Mouse (Mus musculus) embryonic fibroblast, embryonic 13.5 days (primary cell): ENCODE measurements at regions not wholly inside any gene's neighbourhood (a gene's known extent, or its start where the extent isn't known, plus 50 kb on each side); places are given as distances from the start of the nearest gene placed in this dataset.

ENCODE experiments used
- H3K27ac ChIP-seq: 2 replicates; pipeline ENCODE4 v1.5.1; 2012; ENCODE audit warnings: low read length, control low read depth, inconsistent platforms; ENCODE audit not compliant: insufficient read depth
- H3K4me1 ChIP-seq: 2 replicates; pipeline ENCODE4 v1.6.1; 2011; ENCODE audit warnings: low read length; ENCODE audit not compliant: control insufficient read depth, insufficient read depth
- H3K4me3 ChIP-seq: 2 replicates; pipeline ENCODE4 v1.5.1; 2011; ENCODE audit warnings: mild to moderate bottlenecking, control low read depth, low read length; ENCODE audit not compliant: insufficient read depth
- CTCF ChIP-seq: IDR thresholded peaks from 2 replicates; pipeline ENCODE4 v1.5.1; 2011; ENCODE audit warnings: mild to moderate bottlenecking, control low read depth, low read length, moderate library complexity, borderline replicate concordance; ENCODE audit not compliant: insufficient read depth
- POLR2A ChIP-seq: IDR thresholded peaks from 2 replicates; pipeline ENCODE4 v1.6.1; 2011; ENCODE audit warnings: low read depth, mild to moderate bottlenecking, control low read depth, low read length, moderate library complexity

DNA sequence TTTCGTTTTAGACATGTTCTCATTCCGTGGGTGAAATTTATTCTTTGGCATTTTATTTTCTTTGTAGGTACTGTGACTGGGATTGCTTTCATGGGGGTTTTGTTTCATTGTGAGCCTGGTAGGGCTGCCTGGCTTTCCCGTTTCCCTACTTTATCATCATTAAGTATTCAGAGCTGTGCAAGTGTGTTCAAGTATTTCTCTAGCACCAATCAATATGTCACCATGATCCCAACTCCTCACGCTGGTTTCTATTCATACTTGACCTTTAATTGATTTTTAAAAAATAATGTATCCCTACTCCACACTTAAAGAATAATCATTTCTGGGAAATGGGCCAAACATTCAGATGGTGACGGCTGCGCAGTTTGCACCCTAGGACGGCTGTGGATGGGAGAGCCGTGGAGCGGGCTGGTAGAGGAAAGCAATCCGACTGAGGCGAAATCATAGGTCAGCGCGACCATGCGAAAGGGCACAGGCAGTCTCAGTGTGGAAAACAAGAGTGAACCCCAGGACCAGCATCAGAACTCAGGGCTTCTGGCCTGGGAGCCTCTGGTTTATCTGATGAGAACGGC is 207.4 kb downstream of the Mex3b start:
- Histone ChIP-seq H3K4me3 (no peak overlapping the region), H3K27ac (no peak overlapping the region), H3K4me1 (no peaks in the 10 kb centered on the region)
- TF ChIP-seq CTCF (no peak), POLR2A (no peak)

DNA sequence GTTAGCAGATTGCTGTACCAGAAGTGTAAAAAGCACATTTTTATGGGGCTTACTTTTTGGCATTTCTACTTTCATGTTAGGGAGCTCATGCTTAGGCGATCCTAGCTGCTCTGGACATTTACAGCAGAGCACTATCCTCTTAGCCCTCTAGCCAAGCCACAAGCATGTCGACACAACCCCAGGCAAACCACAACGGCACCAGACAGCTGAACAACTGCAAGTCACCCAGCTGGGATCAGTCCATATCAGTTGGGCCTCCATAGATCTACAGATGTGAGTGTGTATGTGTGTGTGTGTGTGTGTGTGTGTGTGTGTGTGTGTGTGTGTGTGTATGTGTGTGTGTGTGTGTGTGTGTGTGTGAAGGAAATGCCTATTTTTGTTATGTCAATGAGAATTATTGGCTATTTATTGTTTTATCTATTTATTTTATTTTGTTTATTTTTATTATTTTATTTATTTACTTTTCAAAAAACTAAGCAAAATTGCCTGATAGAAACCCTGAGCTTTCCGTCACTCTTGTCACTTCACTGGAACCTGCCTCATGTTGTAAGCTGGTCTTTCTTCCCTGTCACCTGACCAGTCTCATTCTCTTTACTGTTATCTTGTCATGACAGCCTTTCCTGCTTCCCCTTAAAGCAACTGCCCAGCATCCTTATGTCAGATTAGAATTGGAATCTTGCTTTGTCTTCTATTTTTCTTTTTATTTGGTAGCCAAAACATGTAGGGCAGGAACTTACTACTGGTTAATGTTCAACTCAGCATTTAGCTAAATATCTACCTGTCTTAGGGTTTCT is 208.2 kb downstream of the Mex3b start:
- TF ChIP-seq POLR2A: no peak
- TF ChIP-seq CTCF: no peak
- Histone ChIP-seq H3K4me1 (no peaks in the 10 kb centered on the region), H3K4me3 (no peak overlapping the region), H3K27ac (no peak overlapping the region)

DNA sequence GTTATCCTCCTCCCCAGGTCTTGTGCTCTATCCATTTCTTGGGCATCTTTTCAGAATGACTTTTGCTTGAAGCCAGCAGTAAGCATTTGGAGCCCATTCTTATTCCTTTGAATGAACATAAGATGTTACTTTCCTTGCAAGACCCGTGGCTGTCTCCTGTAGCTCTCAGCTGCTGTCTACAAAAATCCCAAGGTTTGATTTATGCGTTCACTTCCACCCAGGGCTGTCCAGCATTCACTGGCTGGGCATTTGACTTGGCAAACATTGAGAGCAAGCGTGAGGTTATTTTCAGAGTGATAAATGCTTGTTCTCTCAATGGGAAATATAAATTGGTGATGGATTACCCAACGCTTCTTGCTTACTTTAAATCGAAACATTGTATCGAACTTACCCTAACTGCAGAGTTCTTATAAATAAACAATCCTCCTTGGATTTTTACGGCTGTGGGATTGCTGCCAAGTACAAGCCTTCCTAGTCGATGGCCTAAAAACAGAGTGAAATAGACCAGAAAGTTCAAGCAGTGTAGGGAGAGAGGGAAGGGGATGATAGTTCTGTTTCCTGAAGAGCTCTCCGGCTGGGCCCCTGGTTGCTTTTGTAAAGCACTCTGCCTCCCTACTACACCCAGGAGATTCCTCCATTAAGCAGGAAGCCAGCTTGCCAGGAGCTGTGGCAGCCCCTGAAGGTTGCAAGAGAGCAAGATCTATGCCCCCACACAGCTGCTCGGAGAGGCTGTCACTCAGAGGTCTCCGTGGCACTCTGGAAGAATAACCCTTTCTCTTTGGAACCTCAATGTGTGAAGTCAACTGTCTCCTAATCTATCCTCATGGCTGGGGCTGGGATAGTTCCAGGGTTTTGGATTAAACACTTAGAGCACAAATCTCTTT is 210.1 kb downstream of the Mex3b start:
- H3K4me1 ChIP-seq: no peaks in the 10 kb centered on the region
- H3K27ac ChIP-seq: no peak overlapping the region
- H3K4me3 ChIP-seq: no peak overlapping the region
- TF ChIP-seq CTCF (no peak), POLR2A (no peak)

DNA sequence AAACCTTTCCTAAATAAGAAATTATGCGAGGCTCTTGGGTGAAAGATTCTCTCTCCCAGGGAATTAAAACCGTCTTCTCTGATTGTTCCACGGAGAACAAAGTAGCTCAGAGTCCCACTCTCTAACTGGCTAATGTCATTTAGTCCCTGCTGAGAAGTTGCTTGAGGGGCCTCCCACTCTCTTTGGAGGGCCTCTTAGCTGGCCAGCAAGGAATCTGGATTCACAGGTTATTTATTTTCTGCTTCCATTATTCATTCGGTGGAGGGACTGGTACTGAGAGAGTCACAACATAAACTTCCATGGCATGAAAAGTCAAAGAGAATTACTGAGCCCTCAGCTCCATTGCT is 210.8 kb downstream of the Mex3b start:
- no peak overlapping the region for H3K27ac ChIP-seq
- no peak overlapping the region for H3K4me3 ChIP-seq
- no peak for TF ChIP-seq POLR2A
- no peak for TF ChIP-seq CTCF
- H3K4me1 ChIP-seq: no peaks in the 10 kb centered on the region

DNA sequence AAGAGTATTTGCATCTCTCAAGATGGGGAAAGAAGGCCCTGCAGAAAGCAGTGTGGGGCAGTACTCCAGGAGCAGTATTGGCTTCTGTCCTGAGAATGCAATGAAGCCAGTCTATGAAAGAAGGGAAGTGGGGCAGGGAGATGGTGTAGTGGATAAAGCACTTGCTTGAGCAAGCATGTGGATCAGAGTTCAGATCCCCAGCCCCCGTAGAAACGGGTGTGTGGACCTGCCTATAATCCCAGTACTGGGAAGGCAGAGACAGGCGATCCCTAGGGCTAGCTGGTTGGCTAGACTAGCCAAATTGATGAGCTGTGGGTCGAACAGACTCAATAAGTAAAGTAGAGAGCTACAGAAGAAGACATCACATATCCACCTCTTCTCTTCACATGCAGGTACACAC is 211.6 kb downstream of the Mex3b start:
- Histone ChIP-seq H3K4me1 (no peaks in the 10 kb centered on the region), H3K4me3 (no peak overlapping the region), H3K27ac (no peak overlapping the region)
- no peak for TF ChIP-seq CTCF
- TF ChIP-seq POLR2A: no peak

DNA sequence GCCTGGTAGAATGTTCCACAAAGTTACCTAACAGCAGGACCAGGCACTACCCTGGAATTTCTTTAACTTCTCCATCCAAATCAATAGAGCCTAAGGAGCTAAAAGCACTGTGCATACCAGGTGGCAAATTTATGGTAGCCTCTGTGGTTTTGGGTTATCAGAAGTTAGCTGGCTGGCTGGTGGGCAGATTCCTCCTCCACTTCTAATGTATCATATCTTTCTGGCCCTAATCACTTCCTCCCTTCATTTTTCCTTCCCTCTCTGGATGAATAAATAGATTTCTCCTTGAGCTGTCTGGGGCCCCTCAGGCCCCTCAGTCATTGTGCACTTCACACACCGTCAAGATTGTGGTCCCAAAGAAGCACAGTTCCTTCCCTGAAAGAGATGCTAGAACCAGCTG is 212.7 kb downstream of the Mex3b start:
- H3K4me1 ChIP-seq: no peaks in the 10 kb centered on the region
- no peak overlapping the region for H3K27ac ChIP-seq
- TF ChIP-seq CTCF: no peak
- no peak for TF ChIP-seq POLR2A
- H3K4me3 ChIP-seq: no peak overlapping the region

DNA sequence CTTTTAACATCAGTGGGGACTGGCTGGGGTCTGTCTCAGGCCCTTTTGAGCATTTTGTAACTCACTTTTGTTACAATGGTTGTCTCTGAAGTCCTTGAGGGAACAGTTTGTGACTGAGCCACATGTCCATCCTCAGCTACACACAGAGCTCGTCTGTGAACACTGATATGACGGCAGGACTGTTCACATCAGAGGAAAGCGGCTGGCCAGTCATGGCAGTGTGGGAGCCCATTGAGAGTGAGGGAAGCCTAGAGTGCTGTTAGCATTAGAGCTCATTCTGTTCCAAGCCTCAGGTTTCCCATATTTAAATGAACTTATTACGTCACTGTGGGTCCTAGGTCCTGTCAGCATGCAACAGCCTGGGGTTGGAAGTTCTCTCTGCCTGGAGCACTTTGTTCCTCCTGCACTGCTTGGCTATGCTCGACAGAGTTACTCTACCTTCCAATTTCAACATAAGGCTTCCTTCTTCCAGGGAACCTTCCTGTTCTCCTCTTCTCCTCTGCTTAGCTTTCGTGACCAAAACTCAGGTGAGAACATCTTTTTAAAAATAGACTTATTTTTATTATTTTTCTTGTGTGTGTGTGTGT is 217.5 kb downstream of the Mex3b start:
- Histone ChIP-seq H3K4me1 (no peaks in the 10 kb centered on the region), H3K27ac (no peak overlapping the region), H3K4me3 (no peak overlapping the region)
- no peak for TF ChIP-seq POLR2A
- TF ChIP-seq CTCF: no peak

DNA sequence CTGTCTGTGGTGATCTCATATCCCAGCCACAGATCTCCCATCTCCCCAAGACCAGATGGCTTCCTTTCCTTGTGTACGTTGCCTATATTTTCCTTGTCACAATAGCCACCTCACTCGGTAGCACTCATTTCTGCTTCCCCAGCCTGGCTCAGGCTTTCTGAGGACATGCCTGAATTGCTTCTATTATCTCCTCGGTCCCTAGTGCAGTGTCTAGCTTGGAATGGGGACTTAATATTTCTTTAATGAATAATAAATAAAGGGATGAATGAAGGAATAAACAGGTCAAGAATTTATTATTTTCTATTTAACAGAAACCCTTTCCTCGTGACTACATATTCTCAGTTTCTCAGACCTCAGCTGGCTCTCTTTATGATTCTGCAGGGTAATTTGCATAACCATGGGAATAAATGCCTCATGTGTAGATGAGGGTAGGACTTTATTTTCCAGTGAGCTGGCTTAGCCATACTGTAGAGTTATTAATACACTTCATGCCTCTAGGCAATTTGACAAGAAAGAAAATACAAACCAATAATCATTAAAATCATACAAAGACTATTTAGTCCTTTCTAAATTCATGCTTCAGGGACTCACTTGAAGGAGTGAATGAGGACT is 218.5 kb downstream of the Mex3b start:
- H3K27ac ChIP-seq: no peak overlapping the region
- no peaks in the 10 kb centered on the region for H3K4me1 ChIP-seq
- TF ChIP-seq CTCF: no peak
- TF ChIP-seq POLR2A: no peak
- H3K4me3 ChIP-seq: no peak overlapping the region

DNA sequence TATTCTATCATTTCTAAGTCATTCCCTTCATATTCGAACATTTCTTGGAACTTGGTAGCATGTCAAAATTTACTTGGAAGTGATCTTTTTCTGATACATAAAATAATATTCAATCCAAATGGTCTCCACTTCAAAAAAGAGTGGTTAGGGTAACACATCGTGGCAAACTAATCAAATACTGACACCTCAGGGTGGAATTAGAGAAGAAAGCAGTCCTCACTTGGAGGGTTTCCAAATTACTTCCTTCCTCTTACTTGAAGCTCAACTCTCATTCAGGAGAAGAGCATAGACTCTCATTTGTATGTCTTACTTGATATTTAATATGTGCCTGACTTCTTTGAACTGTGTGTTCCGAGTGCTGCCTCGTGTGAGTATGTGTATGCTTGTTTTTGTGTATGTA is 220.3 kb downstream of the Mex3b start:
- Histone ChIP-seq H3K4me3 (no peak overlapping the region), H3K4me1 (no peaks in the 10 kb centered on the region), H3K27ac (no peak overlapping the region)
- TF ChIP-seq POLR2A (no peak), CTCF (no peak)
